Mouse (Mus musculus): ENCODE results near the gene Npdc1. TPM values are rescaled to one million over a fixed set of nuclear protein-coding genes. Genes with fewer than 3 reads are reported as not detected.
A peak's percentile ranks its signal among the peaks of the same experiment; 100 is the strongest.

Npdc1 gene
- total and polyA plus RNA-seq, 3 experiments = 0.49 to 5.5 TPM; not detected in 1

DNA sequence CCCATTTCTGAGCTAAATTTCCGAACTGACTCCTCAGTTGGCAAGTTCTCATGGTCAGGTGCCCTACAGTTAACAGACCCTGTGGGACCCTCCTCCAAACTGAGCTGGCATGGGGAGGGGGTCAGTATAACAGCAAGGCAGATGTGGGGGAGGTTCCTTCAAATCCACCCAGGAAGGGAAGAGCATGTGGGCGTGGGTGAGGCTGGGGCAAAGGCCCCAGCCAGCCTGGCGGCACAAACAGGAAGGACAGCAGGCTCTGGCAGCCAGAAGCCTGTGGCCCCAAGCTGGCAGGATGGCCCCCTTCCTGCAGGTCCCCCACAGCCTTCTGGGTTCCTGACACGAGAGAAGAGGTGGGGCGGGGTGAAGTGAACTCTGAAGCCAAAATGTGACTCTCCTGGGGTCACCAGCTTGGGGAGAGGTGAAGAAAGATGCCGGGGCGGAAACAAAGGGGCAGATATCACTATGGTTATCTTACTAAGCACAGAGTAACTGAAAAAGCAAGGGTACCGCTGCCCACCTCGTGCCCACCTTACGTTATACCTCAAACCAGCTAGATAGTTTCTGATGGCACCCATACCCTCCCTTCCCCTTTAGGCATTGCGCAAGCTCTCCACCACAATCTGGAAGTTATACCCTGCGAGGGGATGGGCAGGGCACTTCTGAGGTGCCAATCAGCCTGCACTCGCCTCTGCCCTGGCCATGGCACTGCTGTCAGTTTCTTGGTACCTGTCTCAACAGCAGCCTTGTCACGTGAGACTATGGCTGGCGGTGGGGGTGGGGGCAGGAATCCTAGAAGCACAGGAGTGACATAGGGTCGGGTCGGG is 23.6 kb downstream of the Npdc1 start, which contains the start of gene Fut7:
Gene Fut7 (plus strand): TSS at position 681 of the 824 bp plus-strand sequence.
- Histone ChIP-seq H3K36me3 (replicated peaks in 1 of 2; ENCODE audit: control insufficient read depth in 1 of 2, insufficient read depth in 1 of 2, low read length in 1 of 2) (no peaks in the 10 kb centered on the region), H3K4me3 (replicated peaks in 1 of 3; ENCODE audit: low read depth in 2 of 3, low read length in 2 of 3, poor library complexity in 1 of 3) (no peak within 1 kb of the TSS), H3K9ac (ENCODE audit: insufficient read depth, low read depth) (no peak within 1 kb of the TSS), H3K27me3 (replicated peaks) (peaks cover 12% of the 10 kb centered on the region), H3K9me3 (replicated peaks; ENCODE audit: low read length) (peaks cover 3% of the 10 kb centered on the region), H3K79me2 (replicated peaks; ENCODE audit: control insufficient read depth, extremely low read depth, insufficient read depth, poor library complexity, severe bottlenecking) (no peaks in the 10 kb centered on the region), H3K4me2 (ENCODE audit: insufficient read depth, low read depth, poor library complexity, severe bottlenecking) (peak within 1 kb of the TSS; percentile 30; the same call in 1 of the 2 replicates), H3K27ac (ENCODE audit: insufficient read depth, low read depth) (no peak within 1 kb of the TSS), H3K4me1 (ENCODE audit: control insufficient read depth in 1 of 2, insufficient read depth in 2 of 2) (peaks cover 24 to 63% of the 10 kb centered on the region in 2 experiments)
- in situ Hi-C loops (cut with MboI; ENCODE audit: low pct_ligation_motif_present, low pct_unique_long_range_greater_than_20kb, low sequenced_read_pairs) (loop anchor here (10.0 kb wide), 1 partner anchor 132 kb away; the partner anchor contains the start of gene Edf1), dilution Hi-C loops (cut with MboI; ENCODE audit: extremely low pct_ligation_motif_present, extremely low pct_unique_long_range_greater_than_20kb, low sequenced_read_pairs) (no loop called here)
- DNase-seq (ENCODE audit: extremely low read depth) = no peak
- TF ChIP-seq BHLHE40 (IDR thresholded peaks at IDR 0.05; ENCODE audit: low read depth, low read length) (0 out of 2 replicates have a peak, but pooled peaks have one; percentile 8), ELF1 (IDR thresholded peaks at IDR 0.05; ENCODE audit: low read depth, low read length) (no peak)

DNA sequence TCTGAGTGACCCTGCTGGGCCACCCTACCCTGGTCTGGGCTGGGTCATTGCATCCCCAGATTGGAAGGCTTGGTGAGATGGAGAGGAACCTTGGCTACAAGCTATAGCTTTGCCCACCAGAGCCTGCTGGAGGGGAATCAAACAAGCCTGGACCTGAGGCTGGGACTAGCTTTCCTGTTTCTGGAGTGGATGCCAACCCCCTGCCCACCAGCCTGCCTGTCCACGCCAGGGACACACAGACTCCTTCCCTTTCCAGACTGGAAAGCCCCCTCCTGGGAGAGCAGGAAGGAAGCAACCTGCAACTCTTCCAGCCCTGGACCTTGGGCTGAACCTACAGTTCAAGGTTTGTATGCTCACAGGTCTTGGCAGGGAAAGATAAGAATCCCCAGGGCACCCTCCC is 24.5 kb downstream of the Npdc1 start:
- no peak overlapping the region for H3K4me2 ChIP-seq (ENCODE audit: insufficient read depth, low read depth, poor library complexity, severe bottlenecking)

DNA sequence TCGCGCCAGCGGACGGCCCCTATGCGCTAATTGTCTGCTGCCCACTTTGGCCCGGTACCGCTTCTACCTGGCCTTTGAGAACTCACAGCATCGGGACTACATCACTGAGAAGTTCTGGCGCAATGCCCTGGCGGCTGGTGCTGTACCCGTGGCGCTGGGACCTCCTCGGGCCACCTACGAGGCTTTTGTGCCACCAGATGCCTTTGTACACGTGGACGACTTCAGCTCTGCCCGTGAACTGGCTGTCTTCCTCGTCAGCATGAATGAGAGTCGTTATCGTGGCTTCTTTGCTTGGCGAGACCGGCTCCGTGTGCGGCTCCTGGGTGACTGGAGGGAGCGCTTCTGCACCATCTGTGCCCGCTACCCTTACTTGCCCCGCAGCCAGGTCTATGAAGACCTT is 26.3 kb downstream of the Npdc1 start:
- H3K9ac ChIP-seq (ENCODE audit: insufficient read depth, low read depth) = no peak overlapping the region
- in situ Hi-C loops (cut with MboI; ENCODE audit: low pct_ligation_motif_present, low pct_unique_long_range_greater_than_20kb, low sequenced_read_pairs) = loop anchor here (10.0 kb wide), 1 partner anchor 129 kb away; the partner anchor contains the start of gene Edf1
- TF ChIP-seq JUND (conservative IDR thresholded peaks at IDR 0.05; ENCODE audit: low read depth, low read length) (no peak), EP300 (IDR thresholded peaks at IDR 0.05; ENCODE audit: low read length) (no peak), CTCF (conservative IDR thresholded peaks at IDR 0.05 in 1 of 2, IDR thresholded peaks at IDR 0.05 in 1 of 2; ENCODE audit: low read depth in 2 of 2, low read length in 2 of 2) (no peak), E2F4 (IDR thresholded peaks at IDR 0.05; ENCODE audit: insufficient replicate concordance, low read depth, low read length) (no peak), USF1 (IDR thresholded peaks at IDR 0.05; ENCODE audit: low read depth, low read length) (no peak), HCFC1 (IDR thresholded peaks at IDR 0.05; ENCODE audit: low read depth, low read length) (no peak), MAX (IDR thresholded peaks at IDR 0.05; ENCODE audit: low read length) (no peak), MEF2A (IDR thresholded peaks at IDR 0.05; ENCODE audit: borderline replicate concordance, low read depth, low read length) (no peak), NRF1 (IDR thresholded peaks at IDR 0.05; ENCODE audit: low read depth, low read length) (no peak), USF2 (conservative IDR thresholded peaks at IDR 0.05; ENCODE audit: low read depth, low read length) (no peak), MYC (IDR thresholded peaks at IDR 0.05; ENCODE audit: low read depth, low read length) (no peak), BHLHE40 (IDR thresholded peaks at IDR 0.05; ENCODE audit: low read depth, low read length) (no peak), TCF12 (IDR thresholded peaks at IDR 0.05; ENCODE audit: low read depth, low read length) (no peak), MAFK (IDR thresholded peaks at IDR 0.05; ENCODE audit: insufficient replicate concordance, low read length) (no peak), ZNF384 (IDR thresholded peaks at IDR 0.05; ENCODE audit: low read depth, low read length) (no peak), NELFE (IDR thresholded peaks at IDR 0.05; ENCODE audit: low read depth, low read length) (no peak), GABPA (IDR thresholded peaks at IDR 0.05; ENCODE audit: insufficient replicate concordance, low read depth, low read length) (no peak), ETS1 (conservative IDR thresholded peaks at IDR 0.05; ENCODE audit: low read depth, low read length) (no peak), MXI1 (IDR thresholded peaks at IDR 0.05; ENCODE audit: low read depth, low read length) (no peak)

More for the DNA sequence above, 24.5 kb downstream of the Npdc1 start:
- H3K79me2 ChIP-seq (replicated peaks; ENCODE audit: control insufficient read depth, extremely low read depth, insufficient read depth, poor library complexity, severe bottlenecking) = no peaks in the 10 kb centered on the region
- H3K4me1 ChIP-seq (ENCODE audit: control insufficient read depth in 1 of 2, insufficient read depth in 2 of 2) = peaks cover 29 to 63% of the 10 kb centered on the region in 2 experiments
- H3K9me3 ChIP-seq (replicated peaks; ENCODE audit: low read length) = peaks cover 3% of the 10 kb centered on the region
- H3K27ac ChIP-seq (ENCODE audit: insufficient read depth, low read depth) = no peak overlapping the region
- H3K36me3 ChIP-seq (replicated peaks in 1 of 2; ENCODE audit: control insufficient read depth in 1 of 2, insufficient read depth in 1 of 2, low read length in 1 of 2) = no peaks in the 10 kb centered on the region
- TF ChIP-seq ZC3H11A (IDR thresholded peaks at IDR 0.05; ENCODE audit: low read depth, low read length) (no peak), POLR2A (IDR thresholded peaks at IDR 0.05; ENCODE audit: low read depth, low read length) (no peak), JUN (IDR thresholded peaks at IDR 0.05; ENCODE audit: insufficient read depth, low read depth, low read length) (no peak), CHD1 (IDR thresholded peaks at IDR 0.05; ENCODE audit: low read depth, low read length) (no peak), CHD2 (IDR thresholded peaks at IDR 0.05; ENCODE audit: low read length) (no peak), BHLHE40 (IDR thresholded peaks at IDR 0.05; ENCODE audit: low read depth, low read length) (no peak), TCF12 (IDR thresholded peaks at IDR 0.05; ENCODE audit: low read depth, low read length) (no peak), MAZ (IDR thresholded peaks at IDR 0.05; ENCODE audit: low read depth, low read length) (no peak), MEF2A (IDR thresholded peaks at IDR 0.05; ENCODE audit: borderline replicate concordance, low read depth, low read length) (no peak)
- peaks cover 6% of the 10 kb centered on the region for H3K27me3 ChIP-seq (replicated peaks)
- no peak overlapping the region for H3K9ac ChIP-seq (ENCODE audit: insufficient read depth, low read depth)
- in situ Hi-C loops (cut with MboI; ENCODE audit: low pct_ligation_motif_present, low pct_unique_long_range_greater_than_20kb, low sequenced_read_pairs) (loop anchor here (10.0 kb wide), 1 partner anchor 131 kb away; the partner anchor contains the start of gene Edf1), dilution Hi-C loops (cut with MboI; ENCODE audit: extremely low pct_ligation_motif_present, extremely low pct_unique_long_range_greater_than_20kb, low sequenced_read_pairs) (no loop called here)
- DNase-seq (ENCODE audit: extremely low read depth) = no peak
- no peak overlapping the region for H3K4me3 ChIP-seq (replicated peaks in 1 of 3; ENCODE audit: low read depth in 2 of 3, low read length in 2 of 3, poor library complexity in 1 of 3)

More for the DNA sequence above, 26.3 kb downstream of the Npdc1 start:
- Histone ChIP-seq H3K9me3 (replicated peaks; ENCODE audit: low read length) (peaks cover 3% of the 10 kb centered on the region), H3K79me2 (replicated peaks; ENCODE audit: control insufficient read depth, extremely low read depth, insufficient read depth, poor library complexity, severe bottlenecking) (no peaks in the 10 kb centered on the region), H3K36me3 (replicated peaks in 1 of 2; ENCODE audit: control insufficient read depth in 1 of 2, insufficient read depth in 1 of 2, low read length in 1 of 2) (peaks cover 0 to 2% of the 10 kb centered on the region in 2 experiments), H3K4me3 (replicated peaks in 1 of 3; ENCODE audit: low read depth in 2 of 3, low read length in 2 of 3, poor library complexity in 1 of 3) (no peak overlapping the region), H3K4me2 (ENCODE audit: insufficient read depth, low read depth, poor library complexity, severe bottlenecking) (no peak overlapping the region), H3K4me1 (ENCODE audit: control insufficient read depth in 1 of 2, insufficient read depth in 2 of 2) (peaks cover 33 to 72% of the 10 kb centered on the region in 2 experiments), H3K27me3 (replicated peaks) (no peaks in the 10 kb centered on the region), H3K27ac (ENCODE audit: insufficient read depth, low read depth) (no peak overlapping the region)
- dilution Hi-C loops (cut with MboI; ENCODE audit: extremely low pct_ligation_motif_present, extremely low pct_unique_long_range_greater_than_20kb, low sequenced_read_pairs) = no loop called here
- DNase-seq (ENCODE audit: extremely low read depth) = no peak
